Mouse (Mus musculus): Measurements from ENCODE around the gene Ncl. TPM values are rescaled to one million over a fixed set of nuclear protein-coding genes. Genes with fewer than 3 reads are reported as not detected.

Gene Ncl
- total and polyA plus RNA-seq, 2 experiments = 4.6 to 24.3 TPM

DNA sequence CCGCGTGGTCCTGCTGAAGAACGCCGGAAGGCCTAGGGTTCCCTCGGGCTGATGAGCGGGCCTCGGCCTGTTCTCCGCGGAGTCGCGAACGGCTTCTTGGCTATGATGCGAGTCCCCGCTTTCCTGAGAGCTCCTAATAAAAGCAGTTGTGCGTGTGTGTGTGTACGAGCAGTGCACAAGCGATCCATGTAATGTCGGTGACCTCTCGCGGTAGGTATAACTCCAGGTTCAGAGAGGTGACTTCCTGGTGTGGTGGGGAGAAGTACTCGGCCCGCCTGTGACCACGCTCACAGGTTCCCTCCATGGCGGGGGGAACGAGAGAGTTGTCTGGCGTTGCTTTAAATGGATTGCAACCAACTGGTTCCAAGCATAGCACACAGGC, 589 bp upstream of the Ncl start:
- no peaks in the 10 kb centered on the region for H3K27me3 ChIP-seq (ENCODE audit: control insufficient read depth, insufficient read depth, low read length)
- H3K9ac ChIP-seq (ENCODE audit: low read depth, low read length) = peak overlapping the region; percentile 77
- H3K79me2 ChIP-seq (ENCODE audit: control insufficient read depth, insufficient read depth, low read length) = peaks cover 4% of the 10 kb centered on the region; the same call in 1 of the 2 replicates
- under 1% methylated on average over 26 of the region's 26 CpGs for WGBS
- no peak for DNase-seq (ENCODE audit: extremely low read depth, low read depth, low spot score)
- no peak for TF ChIP-seq POLR2A (IDR thresholded peaks at IDR 0.05; ENCODE audit: extremely low read depth, insufficient read depth, low read length)
- TF ChIP-seq CTCF (IDR thresholded peaks at IDR 0.05; ENCODE audit: low read depth, low read length) = no peak
- H3K4me3 ChIP-seq (ENCODE audit: insufficient read depth, low read depth, low read length) = peak overlapping the region; percentile 74
- H3K36me3 ChIP-seq (ENCODE audit: control insufficient read depth, insufficient read depth, low read length) = peaks cover 26% of the 10 kb centered on the region
- peaks cover 10% of the 10 kb centered on the region for H3K4me1 ChIP-seq (ENCODE audit: control insufficient read depth, insufficient read depth, low read length)
- H3K27ac ChIP-seq (replicated peaks; ENCODE audit: insufficient read depth, low read depth, low read length) = no peak overlapping the region

DNA sequence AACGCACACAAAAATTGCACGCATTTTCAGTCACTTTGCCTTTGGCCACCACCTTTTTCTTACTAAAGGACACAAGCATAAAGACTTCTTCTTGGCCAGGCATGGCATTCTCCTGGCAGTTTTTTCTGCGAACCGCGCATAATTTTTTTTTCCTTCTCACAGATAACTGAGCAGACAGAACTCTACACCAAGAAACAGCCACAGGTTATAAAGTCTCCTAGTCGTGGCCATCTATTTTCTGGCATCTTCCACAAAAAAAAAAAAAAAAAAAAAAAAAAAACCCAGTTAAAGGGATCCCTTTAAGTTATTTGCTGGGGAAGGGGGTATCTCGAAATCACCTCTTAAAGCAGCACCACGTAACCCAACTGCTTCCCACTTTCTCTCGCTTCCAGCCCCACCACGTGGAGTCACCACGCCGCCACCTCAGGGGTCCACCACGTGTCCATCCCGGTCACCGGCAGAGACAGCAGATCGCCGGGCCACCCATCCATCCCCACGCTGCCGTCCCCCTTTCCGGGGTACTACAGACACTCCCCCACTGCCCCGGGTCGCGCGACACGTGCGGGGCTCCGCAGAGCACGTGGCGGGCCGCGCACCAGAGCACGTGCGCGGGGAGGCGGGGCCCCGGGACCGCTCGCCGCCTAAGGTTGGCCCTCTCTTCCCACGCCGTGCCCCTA, 833 bp downstream of the Ncl start:
- H3K4me1 ChIP-seq (ENCODE audit: control insufficient read depth, insufficient read depth, low read length) = peaks cover 10% of the 10 kb centered on the region
- H3K36me3 ChIP-seq (ENCODE audit: control insufficient read depth, insufficient read depth, low read length) = peaks cover 39% of the 10 kb centered on the region
- WGBS = 1% methylated on average over 41 of the region's 41 CpGs
- peak overlapping the region; percentile 78 for H3K4me3 ChIP-seq (ENCODE audit: insufficient read depth, low read depth, low read length)
- H3K27me3 ChIP-seq (ENCODE audit: control insufficient read depth, insufficient read depth, low read length) = no peaks in the 10 kb centered on the region
- H3K79me2 ChIP-seq (ENCODE audit: control insufficient read depth, insufficient read depth, low read length) = peaks cover 4% of the 10 kb centered on the region; the same call in 1 of the 2 replicates
- peak overlapping the region; percentile 81 for H3K27ac ChIP-seq (replicated peaks; ENCODE audit: insufficient read depth, low read depth, low read length)
- no peak for TF ChIP-seq POLR2A (IDR thresholded peaks at IDR 0.05; ENCODE audit: extremely low read depth, insufficient read depth, low read length)
- no peak for TF ChIP-seq CTCF (IDR thresholded peaks at IDR 0.05; ENCODE audit: low read depth, low read length)
- no peak for DNase-seq (ENCODE audit: extremely low read depth, low read depth, low spot score)
- H3K9ac ChIP-seq (ENCODE audit: low read depth, low read length) = peak overlapping the region; percentile 92

DNA sequence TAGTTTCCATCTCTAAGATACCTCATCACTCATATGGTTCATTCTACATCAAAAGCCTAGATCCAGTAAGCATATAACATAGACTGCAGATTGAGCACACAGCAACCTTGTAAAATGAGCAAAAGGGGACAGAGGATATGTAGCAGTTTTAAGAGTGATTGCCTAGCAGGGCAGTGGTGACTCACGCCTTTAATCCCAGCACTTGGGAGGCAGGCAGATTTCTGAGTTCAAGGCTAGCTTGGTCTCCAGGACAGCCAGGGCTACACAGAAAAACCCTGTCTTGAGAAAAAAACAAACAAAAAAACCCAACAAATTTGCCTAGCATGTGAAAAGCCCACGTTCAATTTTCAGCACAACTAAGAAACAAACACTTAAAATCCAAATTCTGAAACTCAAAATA, 5.0 kb downstream of the Ncl start:
- Histone ChIP-seq H3K9ac (ENCODE audit: low read depth, low read length) (no peak overlapping the region), H3K36me3 (ENCODE audit: control insufficient read depth, insufficient read depth, low read length) (peaks cover 77% of the 10 kb centered on the region), H3K79me2 (ENCODE audit: control insufficient read depth, insufficient read depth, low read length) (peaks cover 4% of the 10 kb centered on the region; the same call in 1 of the 2 replicates), H3K27ac (replicated peaks; ENCODE audit: insufficient read depth, low read depth, low read length) (no peak overlapping the region), H3K4me1 (ENCODE audit: control insufficient read depth, insufficient read depth, low read length) (peaks cover 3% of the 10 kb centered on the region; the same call in 1 of the 2 replicates), H3K27me3 (ENCODE audit: control insufficient read depth, insufficient read depth, low read length) (no peaks in the 10 kb centered on the region), H3K4me3 (ENCODE audit: insufficient read depth, low read depth, low read length) (no peak overlapping the region)
- WGBS = 79% methylated on average over 2 of the region's 2 CpGs
- no peak for DNase-seq (ENCODE audit: extremely low read depth, low read depth, low spot score)
- TF ChIP-seq POLR2A (IDR thresholded peaks at IDR 0.05; ENCODE audit: extremely low read depth, insufficient read depth, low read length) (no peak), CTCF (IDR thresholded peaks at IDR 0.05; ENCODE audit: low read depth, low read length) (no peak)

DNA sequence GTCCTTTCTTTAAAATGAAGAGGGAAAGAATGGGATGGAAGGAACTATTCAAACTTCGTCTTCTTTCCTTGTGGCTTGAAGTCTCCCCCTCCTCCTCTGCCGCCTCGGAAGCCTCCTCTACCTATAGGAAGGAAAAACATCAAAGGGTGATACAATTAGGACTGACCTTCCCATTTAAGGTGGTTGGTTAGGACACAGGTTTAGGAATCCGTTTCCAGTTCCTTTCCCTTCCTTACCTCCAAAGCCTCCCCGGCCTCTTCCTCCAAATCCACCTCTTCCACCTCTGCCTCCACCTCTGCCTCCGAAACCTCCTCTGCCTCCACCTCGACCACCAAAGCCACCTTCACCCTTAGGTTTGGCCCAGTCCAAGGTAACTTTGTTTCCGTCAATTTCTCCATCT, 8.6 kb downstream of the Ncl start:
- H3K79me2 ChIP-seq (ENCODE audit: control insufficient read depth, insufficient read depth, low read length) = no peaks in the 10 kb centered on the region
- H3K36me3 ChIP-seq (ENCODE audit: control insufficient read depth, insufficient read depth, low read length) = peaks cover 73% of the 10 kb centered on the region
- H3K27ac ChIP-seq (replicated peaks; ENCODE audit: insufficient read depth, low read depth, low read length) = no peak overlapping the region
- WGBS = 95% methylated on average over 8 of the region's 8 CpGs
- TF ChIP-seq CTCF (IDR thresholded peaks at IDR 0.05; ENCODE audit: low read depth, low read length) (no peak), POLR2A (IDR thresholded peaks at IDR 0.05; ENCODE audit: extremely low read depth, insufficient read depth, low read length) (no peak)
- no peak overlapping the region for H3K9ac ChIP-seq (ENCODE audit: low read depth, low read length)
- no peak overlapping the region for H3K4me3 ChIP-seq (ENCODE audit: insufficient read depth, low read depth, low read length)
- H3K27me3 ChIP-seq (ENCODE audit: control insufficient read depth, insufficient read depth, low read length) = no peaks in the 10 kb centered on the region
- DNase-seq (ENCODE audit: extremely low read depth, low read depth, low spot score) = no peak
- no peaks in the 10 kb centered on the region for H3K4me1 ChIP-seq (ENCODE audit: control insufficient read depth, insufficient read depth, low read length)

DNA sequence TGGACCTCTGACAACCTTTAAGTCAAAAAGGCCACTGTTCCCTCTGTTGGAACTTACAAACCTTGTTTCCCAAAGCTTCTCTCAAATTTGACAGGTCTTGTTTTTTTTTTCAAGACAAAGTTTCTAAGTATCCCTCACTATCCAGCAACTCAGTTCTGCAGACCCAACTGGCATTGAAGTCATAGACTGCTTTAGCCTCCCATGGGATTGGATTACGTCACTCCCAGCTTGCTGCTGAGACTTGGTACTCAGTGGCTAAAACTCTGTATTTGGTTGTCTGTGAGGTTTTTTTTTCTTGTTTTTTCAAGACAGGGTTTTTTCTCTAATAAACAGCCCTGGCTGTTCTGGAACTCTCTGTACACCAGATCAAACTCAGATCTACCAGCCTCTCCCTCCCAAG, 9.5 kb downstream of the Ncl start:
- Histone ChIP-seq H3K27me3 (ENCODE audit: control insufficient read depth, insufficient read depth, low read length) (no peaks in the 10 kb centered on the region), H3K27ac (replicated peaks; ENCODE audit: insufficient read depth, low read depth, low read length) (no peak overlapping the region), H3K4me1 (ENCODE audit: control insufficient read depth, insufficient read depth, low read length) (no peaks in the 10 kb centered on the region), H3K4me3 (ENCODE audit: insufficient read depth, low read depth, low read length) (no peak overlapping the region), H3K36me3 (ENCODE audit: control insufficient read depth, insufficient read depth, low read length) (peaks cover 64% of the 10 kb centered on the region), H3K9ac (ENCODE audit: low read depth, low read length) (no peak overlapping the region), H3K79me2 (ENCODE audit: control insufficient read depth, insufficient read depth, low read length) (no peaks in the 10 kb centered on the region)
- no peak for DNase-seq (ENCODE audit: extremely low read depth, low read depth, low spot score)
- TF ChIP-seq POLR2A (IDR thresholded peaks at IDR 0.05; ENCODE audit: extremely low read depth, insufficient read depth, low read length) = no peak
- no peak for TF ChIP-seq CTCF (IDR thresholded peaks at IDR 0.05; ENCODE audit: low read depth, low read length)
- WGBS = 95% methylated on average over 1 of the region's 1 CpGs

DNA sequence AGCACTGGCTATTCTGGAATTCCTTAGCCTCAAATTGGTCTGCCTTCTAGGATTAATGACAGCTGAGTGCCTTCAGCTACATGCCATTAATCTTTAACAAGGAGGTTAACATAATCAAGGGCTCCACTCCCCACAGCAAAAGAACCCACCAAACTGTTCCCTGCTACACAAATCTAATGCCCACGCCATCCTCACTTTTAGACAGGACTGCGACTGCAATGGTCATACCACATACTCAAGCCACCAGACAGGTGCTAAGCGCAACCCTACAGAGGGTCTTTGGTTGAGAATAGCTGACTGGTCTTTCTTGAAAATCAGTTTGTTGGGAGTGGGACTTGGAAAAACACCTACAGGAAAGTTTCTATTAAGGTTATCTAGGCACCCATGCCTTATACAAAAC, 10.0 kb downstream of the Ncl start:
- no peak for TF ChIP-seq CTCF (IDR thresholded peaks at IDR 0.05; ENCODE audit: low read depth, low read length)
- no peak for TF ChIP-seq POLR2A (IDR thresholded peaks at IDR 0.05; ENCODE audit: extremely low read depth, insufficient read depth, low read length)
- H3K27ac ChIP-seq (replicated peaks; ENCODE audit: insufficient read depth, low read depth, low read length) = no peak overlapping the region
- no peaks in the 10 kb centered on the region for H3K27me3 ChIP-seq (ENCODE audit: control insufficient read depth, insufficient read depth, low read length)
- WGBS = over 99% methylated on average over 3 of the region's 3 CpGs
- H3K79me2 ChIP-seq (ENCODE audit: control insufficient read depth, insufficient read depth, low read length) = no peaks in the 10 kb centered on the region
- no peak overlapping the region for H3K4me3 ChIP-seq (ENCODE audit: insufficient read depth, low read depth, low read length)
- no peaks in the 10 kb centered on the region for H3K4me1 ChIP-seq (ENCODE audit: control insufficient read depth, insufficient read depth, low read length)
- H3K36me3 ChIP-seq (ENCODE audit: control insufficient read depth, insufficient read depth, low read length) = peaks cover 59% of the 10 kb centered on the region
- H3K9ac ChIP-seq (ENCODE audit: low read depth, low read length) = no peak overlapping the region
- DNase-seq (ENCODE audit: extremely low read depth, low read depth, low spot score) = no peak
